Mouse (Mus musculus) CH12.LX (cell line): ENCODE data around the gene Sike1. TPM values are rescaled to one million over a fixed set of nuclear protein-coding genes. Genes with fewer than 3 reads are reported as not detected.

Experiments
- DNase-seq: peaks from one replicate; pipeline ENCODE4 v3.0.0-alpha.2; 2013; ENCODE audit errors: extremely low read depth
- H3K27ac ChIP-seq: 2 replicates; pipeline ENCODE4 v1.5.1; 2012; ENCODE audit warnings: low read depth, mild to moderate bottlenecking, control low read depth, moderate library complexity; ENCODE audit not compliant: insufficient read depth
- H3K27me3 ChIP-seq: replicated peaks from 2 replicates; pipeline ENCODE3; 2012; ENCODE audit warnings: inconsistent platforms
- H3K36me3 ChIP-seq, 2 experiments: replicated peaks in 1 of 2; 2 replicates each; pipeline versions ENCODE3 to v1.6.1; 2012; ENCODE audit warnings: inconsistent platforms in 1 of 2, low read length in 1 of 2, mild to moderate bottlenecking in 1 of 2, mixed read lengths in 1 of 2, moderate library complexity in 1 of 2; ENCODE audit not compliant: control insufficient read depth in 1 of 2, insufficient read depth in 1 of 2
- H3K4me1 ChIP-seq, 2 experiments: 2 replicates each; pipeline ENCODE4 v1.6.1; 2012; ENCODE audit warnings: inconsistent platforms in 1 of 2, moderate library complexity in 1 of 2; ENCODE audit not compliant: insufficient read depth in 2 of 2, control insufficient read depth in 1 of 2
- H3K4me2 ChIP-seq: 2 replicates; pipeline ENCODE4 v1.6.1; 2012; ENCODE audit warnings: low read depth, mild to moderate bottlenecking, control low read depth; ENCODE audit not compliant: poor library complexity, insufficient read depth, severe bottlenecking
- H3K4me3 ChIP-seq, 3 experiments: fragments of 150-350 bp in 1 of 3; sonication (generic) in 1 of 3; replicated peaks in 1 of 3; 2 replicates each; pipeline versions ENCODE3 to v1.5.1; 2011 to 2012; ENCODE audit warnings: low read depth in 2 of 3, low read length in 2 of 3, mild to moderate bottlenecking in 2 of 3, moderate library complexity in 2 of 3, control low read depth in 1 of 3, improper control_type of control experiment in 1 of 3, inconsistent platforms in 1 of 3, mixed read lengths in 1 of 3; ENCODE audit not compliant: poor library complexity in 1 of 3
- H3K79me2 ChIP-seq: replicated peaks from 2 replicates; pipeline ENCODE4 v1.6.1; 2012; ENCODE audit warnings: mild to moderate bottlenecking, moderate library complexity; ENCODE audit not compliant: control insufficient read depth, poor library complexity, insufficient read depth, severe bottlenecking; ENCODE audit errors: extremely low read depth
- H3K9ac ChIP-seq: 2 replicates; pipeline ENCODE4 v1.6.1; 2012; ENCODE audit warnings: low read depth, mild to moderate bottlenecking, control low read depth, moderate library complexity; ENCODE audit not compliant: insufficient read depth
- H3K9me3 ChIP-seq: replicated peaks from 2 replicates; pipeline ENCODE3; 2012; ENCODE audit warnings: low read length, inconsistent platforms, mixed read lengths
- BHLHE40 ChIP-seq: IDR thresholded peaks from 2 replicates; pipeline ENCODE4 v1.6.1; 2011; ENCODE audit warnings: mild to moderate bottlenecking, low read depth, low read length, improper control_type of control experiment
- CHD1 ChIP-seq: IDR thresholded peaks from 2 replicates; pipeline ENCODE4 v1.6.1; 2012; ENCODE audit warnings: low read depth, low read length, improper control_type of control experiment, inconsistent platforms
- CHD2 ChIP-seq: IDR thresholded peaks from 2 replicates; pipeline ENCODE4 v1.6.1; 2011; ENCODE audit warnings: low read length, improper control_type of control experiment
- E2F4 ChIP-seq: IDR thresholded peaks from 2 replicates; pipeline ENCODE4 v1.6.1; 2011; ENCODE audit warnings: low read depth, low read length, improper control_type of control experiment; ENCODE audit not compliant: insufficient replicate concordance
- ELF1 ChIP-seq: IDR thresholded peaks from 2 replicates; pipeline ENCODE4 v1.6.1; 2014; ENCODE audit warnings: low read depth, mild to moderate bottlenecking, inconsistent platforms, low read length, improper control_type of control experiment
- EP300 ChIP-seq: IDR thresholded peaks from 2 replicates; pipeline ENCODE4 v1.6.1; 2011; ENCODE audit warnings: low read length, improper control_type of control experiment
- ETS1 ChIP-seq: conservative IDR thresholded peaks from 2 replicates; pipeline ENCODE4 v1.6.1; 2012; ENCODE audit warnings: low read depth, mild to moderate bottlenecking, inconsistent platforms, low read length, improper control_type of control experiment, moderate library complexity
- HCFC1 ChIP-seq: IDR thresholded peaks from 2 replicates; pipeline ENCODE4 v1.6.1; 2012; ENCODE audit warnings: low read depth, mild to moderate bottlenecking, inconsistent platforms, low read length, improper control_type of control experiment
- IRF4 ChIP-seq: IDR thresholded peaks from 2 replicates; pipeline ENCODE4 v1.6.1; 2014; ENCODE audit warnings: low read depth, mild to moderate bottlenecking, inconsistent platforms, low read length, improper control_type of control experiment
- JUN ChIP-seq: IDR thresholded peaks from 2 replicates; pipeline ENCODE4 v1.6.1; 2011; ENCODE audit warnings: low read depth, mild to moderate bottlenecking, low read length, improper control_type of control experiment, moderate library complexity; ENCODE audit not compliant: insufficient read depth
- JUND ChIP-seq: conservative IDR thresholded peaks from 2 replicates; pipeline ENCODE4 v1.6.1; 2011; ENCODE audit warnings: low read depth, low read length, improper control_type of control experiment
- KAT2A ChIP-seq: IDR thresholded peaks from 2 replicates; pipeline ENCODE4 v1.6.1; 2012; ENCODE audit warnings: low read length, improper control_type of control experiment, inconsistent platforms; ENCODE audit not compliant: insufficient replicate concordance
- MAX ChIP-seq: IDR thresholded peaks from 2 replicates; pipeline ENCODE4 v1.6.1; 2011; ENCODE audit warnings: low read length, improper control_type of control experiment
- MAZ ChIP-seq: IDR thresholded peaks from 2 replicates; pipeline ENCODE4 v1.6.1; 2012; ENCODE audit warnings: low read depth, mild to moderate bottlenecking, inconsistent platforms, low read length, improper control_type of control experiment, moderate library complexity
- MEF2A ChIP-seq: IDR thresholded peaks from 2 replicates; pipeline ENCODE4 v1.6.1; 2014; ENCODE audit warnings: low read depth, mild to moderate bottlenecking, inconsistent platforms, low read length, improper control_type of control experiment, borderline replicate concordance
- MYC ChIP-seq: IDR thresholded peaks from 2 replicates; pipeline ENCODE4 v1.6.1; 2011; ENCODE audit warnings: low read depth, mild to moderate bottlenecking, improper control_type of control experiment, low read length
- NELFE ChIP-seq: IDR thresholded peaks from 2 replicates; pipeline ENCODE4 v1.6.1; 2011; ENCODE audit warnings: low read depth, low read length, improper control_type of control experiment
- NRF1 ChIP-seq: IDR thresholded peaks from 2 replicates; pipeline ENCODE4 v1.6.1; 2014; ENCODE audit warnings: low read depth, mild to moderate bottlenecking, inconsistent platforms, low read length, improper control_type of control experiment, moderate library complexity
- PAX5 ChIP-seq: IDR thresholded peaks from 2 replicates; pipeline ENCODE4 v1.6.1; 2012; ENCODE audit warnings: low read length, inconsistent platforms, mixed read lengths
- POLR2AphosphoS2 ChIP-seq: IDR thresholded peaks from 2 replicates; pipeline ENCODE4 v1.6.1; 2011; ENCODE audit warnings: low read depth, low read length, improper control_type of control experiment
- RAD21 ChIP-seq: IDR thresholded peaks from 2 replicates; pipeline ENCODE4 v1.6.1; 2011; ENCODE audit warnings: low read depth, mild to moderate bottlenecking, low read length, improper control_type of control experiment, moderate library complexity
- RCOR1 ChIP-seq: conservative IDR thresholded peaks from 2 replicates; pipeline ENCODE4 v1.6.1; 2012; ENCODE audit warnings: low read depth, mild to moderate bottlenecking, inconsistent platforms, low read length, improper control_type of control experiment
- USF2 ChIP-seq: conservative IDR thresholded peaks from 2 replicates; pipeline ENCODE4 v1.6.1; 2011; ENCODE audit warnings: low read depth, low read length, improper control_type of control experiment
- ZKSCAN1 ChIP-seq: IDR thresholded peaks from 2 replicates; pipeline ENCODE4 v1.6.1; 2012; ENCODE audit warnings: low read depth, inconsistent platforms, low read length, improper control_type of control experiment, borderline replicate concordance
- ZNF384 ChIP-seq: IDR thresholded peaks from 2 replicates; pipeline ENCODE4 v1.6.1; 2012; ENCODE audit warnings: low read depth, low read length, improper control_type of control experiment, inconsistent platforms
- dilution Hi-C: fragments of 300-500 bp; cut with MboI; formaldehyde crosslinking; loops from 2 replicates; pipeline ENCODE4 v1.14.3; 2020; ENCODE audit warnings: low sequenced_read_pairs; ENCODE audit not compliant: extremely low pct_unique_long_range_greater_than_20kb, extremely low pct_ligation_motif_present
- in situ Hi-C: fragments of 300-500 bp; cut with MboI; formaldehyde crosslinking; loops from 3 replicates; pipeline ENCODE4 v1.14.3; 2019; ENCODE audit warnings: low sequenced_read_pairs, low pct_ligation_motif_present, low pct_unique_long_range_greater_than_20kb, mixed read lengths
- polyA plus RNA-seq: library from polyadenylated mRNA; unstranded; fragments of >175 nt; gene quantifications from 2 replicates; pipeline ENCODE4 v1.2.1, GENCODE M21; 2012; ENCODE audit warnings: low read depth; ENCODE audit not compliant: insufficient read length
- total RNA-seq, 2 experiments: library from RNA; depleted of rRNA; stranded (reverse); fragments of 300-350 nt in 1 of 2; fragments of >200 nt in 1 of 2; gene quantifications; 2 replicates each; pipeline ENCODE4 v1.2.3; 2012 to 2014

Gene Sike1
- total and polyA plus RNA-seq, 3 experiments = 15.3 to 31.6 (median 28.2) TPM

DNA sequence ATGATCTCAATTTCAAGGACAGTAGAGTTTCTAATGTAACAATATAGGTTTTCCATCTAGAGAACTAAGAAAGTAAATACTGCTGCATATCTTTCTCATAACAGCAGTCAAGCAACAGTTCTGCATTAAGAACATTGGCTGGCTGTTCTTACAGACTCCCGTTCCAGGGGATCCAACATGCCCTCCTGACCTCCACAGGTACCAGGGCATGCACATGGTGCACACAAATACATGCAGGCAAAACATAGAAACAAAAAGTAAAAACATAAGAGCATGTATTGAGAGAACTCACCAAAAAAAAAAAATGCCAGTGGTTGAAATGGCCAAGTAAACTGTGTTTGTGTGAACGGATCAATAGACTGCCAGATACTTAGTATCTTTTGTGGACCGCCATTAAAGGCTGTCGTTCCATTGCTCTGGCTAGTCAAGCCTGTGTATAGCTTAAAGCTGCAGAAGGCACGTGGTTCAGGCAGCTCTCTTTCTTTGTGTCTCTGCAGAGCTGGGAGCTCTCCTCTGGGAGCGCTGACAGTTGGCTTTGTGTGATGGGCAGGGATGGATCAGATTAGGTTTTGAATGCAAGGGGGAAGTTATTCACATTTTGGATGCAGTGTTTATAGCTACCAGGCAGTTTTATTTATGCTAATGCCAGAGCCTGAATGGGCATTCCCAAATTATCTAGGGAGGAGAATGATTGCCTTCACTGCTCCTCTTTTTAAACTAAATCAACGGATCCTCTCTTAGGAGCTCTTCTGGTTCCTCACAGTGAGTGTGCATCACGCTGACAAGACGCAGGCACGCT is 15.8 kb upstream of the Sike1 start:
- Histone ChIP-seq H3K4me2 (no peak overlapping the region), H3K4me3 (no peak overlapping the region), H3K9me3 (no peaks in the 10 kb centered on the region), H3K9ac (no peak overlapping the region), H3K4me1 (no peaks in the 10 kb centered on the region), H3K27me3 (no peaks in the 10 kb centered on the region), H3K79me2 (no peaks in the 10 kb centered on the region), H3K27ac (no peak overlapping the region), H3K36me3 (no peaks in the 10 kb centered on the region)
- dilution Hi-C loops = no loop called here
- TF ChIP-seq E2F4 (no peak), IRF4 (no peak), JUN (no peak), KAT2A (no peak), EP300 (no peak), RAD21 (no peak)
- no peak for DNase-seq
- in situ Hi-C loops = no loop called here

DNA sequence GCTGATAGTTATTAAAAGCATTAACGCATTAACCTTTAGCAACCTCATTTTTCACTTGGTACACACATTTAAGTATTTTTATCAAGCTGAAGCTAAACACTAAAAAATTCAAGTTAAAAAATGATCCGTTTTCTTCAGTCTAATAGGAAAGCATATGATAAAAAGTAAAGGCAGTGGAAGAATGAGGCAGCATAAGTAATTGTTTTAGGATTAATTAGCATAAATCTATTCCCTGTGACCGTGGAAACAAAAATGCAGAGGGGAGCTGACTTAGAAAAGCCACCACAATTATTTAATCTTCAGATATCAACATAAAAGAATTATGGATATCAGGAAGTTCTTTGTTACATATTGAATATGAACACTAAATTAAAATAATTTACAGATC is 15.2 kb upstream of the Sike1 start:
- in situ Hi-C loops = no loop called here
- H3K36me3 ChIP-seq = no peaks in the 10 kb centered on the region
- H3K9me3 ChIP-seq = no peaks in the 10 kb centered on the region
- no peak overlapping the region for H3K4me2 ChIP-seq
- no peak for DNase-seq
- dilution Hi-C loops = no loop called here
- H3K4me3 ChIP-seq = no peak overlapping the region
- H3K27ac ChIP-seq = no peak overlapping the region
- H3K4me1 ChIP-seq = no peaks in the 10 kb centered on the region
- H3K27me3 ChIP-seq = no peaks in the 10 kb centered on the region
- no peaks in the 10 kb centered on the region for H3K79me2 ChIP-seq
- TF ChIP-seq NELFE = no peak
- TF ChIP-seq MAZ = no peak
- no peak for TF ChIP-seq ZKSCAN1
- TF ChIP-seq BHLHE40 = no peak
- no peak for TF ChIP-seq MAX
- no peak for TF ChIP-seq MYC
- no peak for TF ChIP-seq MEF2A
- TF ChIP-seq NRF1 = no peak
- TF ChIP-seq ZNF384 = no peak
- no peak for TF ChIP-seq JUND
- TF ChIP-seq CHD1 = no peak
- TF ChIP-seq CHD2 = no peak
- no peak for TF ChIP-seq USF2
- TF ChIP-seq RCOR1 = no peak
- no peak for TF ChIP-seq POLR2AphosphoS2
- no peak for TF ChIP-seq PAX5
- TF ChIP-seq HCFC1 = no peak
- TF ChIP-seq ETS1 = no peak
- TF ChIP-seq ELF1 = no peak
- TF ChIP-seq, all 38 proteins: peak for 0
- no peak overlapping the region for H3K9ac ChIP-seq
